Mouse (Mus musculus) midbrain, embryonic 12.5 days (tissue): ENCODE data around the gene Accs. TPM values are rescaled to one million over a fixed set of nuclear protein-coding genes. Genes with fewer than 3 reads are reported as not detected.

ENCODE experiments used
- ATAC-seq: fragments of 200-750 bp; cut with Nextera tagmentation; 2 replicates; pipeline ENCODE4 v1.8.0; 2017; ENCODE audit warnings: low read depth, moderate TSS enrichment, moderate library complexity; ENCODE audit not compliant: low FRiP score
- H3K27ac ChIP-seq: fragments of 300-500 bp; sonication (generic); replicated peaks from 2 replicates; pipeline ENCODE4 v1.5.1; 2016; ENCODE audit warnings: mild to moderate bottlenecking
- H3K27me3 ChIP-seq: fragments of 300-500 bp; sonication (generic); 2 replicates; pipeline ENCODE4 v1.6.1; 2016; ENCODE audit warnings: mild to moderate bottlenecking
- H3K36me3 ChIP-seq: fragments of 300-500 bp; sonication (generic); 2 replicates; pipeline ENCODE4 v1.6.1; 2016
- H3K4me1 ChIP-seq: fragments of 300-500 bp; sonication (generic); 2 replicates; pipeline ENCODE4 v1.6.1; 2016
- H3K4me2 ChIP-seq: fragments of 300-500 bp; sonication (generic); replicated peaks from 2 replicates; pipeline ENCODE4 v1.6.1; 2016; ENCODE audit warnings: mild to moderate bottlenecking, moderate library complexity
- H3K4me3 ChIP-seq: fragments of 300-500 bp; sonication (generic); 2 replicates; pipeline ENCODE4 v1.5.1; 2016; ENCODE audit warnings: mild to moderate bottlenecking
- H3K9ac ChIP-seq: fragments of 300-500 bp; sonication (generic); replicated peaks from 2 replicates; pipeline ENCODE4 v1.6.1; 2016; ENCODE audit warnings: mild to moderate bottlenecking, moderate library complexity
- H3K9me3 ChIP-seq: fragments of 300-500 bp; sonication (generic); 2 replicates; pipeline ENCODE4 v1.6.1; 2016; ENCODE audit warnings: mild to moderate bottlenecking
- WGBS: fragments of 180-500 bp; shearing (Covaris S2); methylation state at CpG from one replicate; pipeline ENCODE4 v1.1.7; 2016; 5-methylcytosine and 5-hydroxymethylcytosine counted together
- polyA plus RNA-seq: library from polyadenylated mRNA; unstranded; fragments of >200 nt; fragmentation: Nextera tagmentation; extraction: Ambion mirVana; gene quantifications from 2 replicates; pipeline ENCODE4 v1.2.1, GENCODE M21; 2016

Accs gene
- polyA plus RNA-seq, 1 experiment from 2014 or later = 9.1 TPM

GRCm38 (mm10) chr2:93786175-93786574 is 63.6 kb downstream of the Accs start:
- H3K27ac ChIP-seq = no peak overlapping the region
- H3K36me3 ChIP-seq = peaks cover 22% of the 10 kb centered on the region; the same call in 1 of the 2 replicates
- no peaks in the 10 kb centered on the region for H3K27me3 ChIP-seq
- 47% methylated on average over 4 of the region's 4 CpGs for WGBS
- H3K4me3 ChIP-seq = no peak overlapping the region
- H3K9ac ChIP-seq = no peak overlapping the region
- H3K4me2 ChIP-seq = no peak overlapping the region
- no peaks in the 10 kb centered on the region for H3K9me3 ChIP-seq
- ATAC-seq = 0 out of 2 replicates have a peak, but pooled peaks have one; percentile 34
- peaks cover 20% of the 10 kb centered on the region for H3K4me1 ChIP-seq

GRCm38 (mm10) chr2:93785432-93785798 is 64.3 kb downstream of the Accs start:
- Histone ChIP-seq H3K36me3 (peaks cover 17% of the 10 kb centered on the region; the same call in 1 of the 2 replicates), H3K27ac (no peak overlapping the region), H3K27me3 (no peaks in the 10 kb centered on the region), H3K9me3 (no peaks in the 10 kb centered on the region), H3K9ac (no peak overlapping the region), H3K4me2 (no peak overlapping the region), H3K4me3 (no peak overlapping the region), H3K4me1 (peaks cover 20% of the 10 kb centered on the region)
- 36% methylated on average over 2 of the region's 2 CpGs for WGBS
- ATAC-seq = no peak

GRCm38 (mm10) chr2:93784721-93785431 is 64.9 kb downstream of the Accs start:
- Histone ChIP-seq H3K27me3 (no peaks in the 10 kb centered on the region), H3K4me3 (no peak overlapping the region), H3K9me3 (no peaks in the 10 kb centered on the region), H3K4me2 (no peak overlapping the region), H3K27ac (no peak overlapping the region), H3K9ac (no peak overlapping the region), H3K36me3 (peaks cover 13% of the 10 kb centered on the region; the same call in 1 of the 2 replicates), H3K4me1 (peaks cover 22% of the 10 kb centered on the region)
- ATAC-seq = 0 out of 2 replicates have a peak, but pooled peaks have one; percentile 41
- 20% methylated on average over 12 of the region's 12 CpGs for WGBS

DNA sequence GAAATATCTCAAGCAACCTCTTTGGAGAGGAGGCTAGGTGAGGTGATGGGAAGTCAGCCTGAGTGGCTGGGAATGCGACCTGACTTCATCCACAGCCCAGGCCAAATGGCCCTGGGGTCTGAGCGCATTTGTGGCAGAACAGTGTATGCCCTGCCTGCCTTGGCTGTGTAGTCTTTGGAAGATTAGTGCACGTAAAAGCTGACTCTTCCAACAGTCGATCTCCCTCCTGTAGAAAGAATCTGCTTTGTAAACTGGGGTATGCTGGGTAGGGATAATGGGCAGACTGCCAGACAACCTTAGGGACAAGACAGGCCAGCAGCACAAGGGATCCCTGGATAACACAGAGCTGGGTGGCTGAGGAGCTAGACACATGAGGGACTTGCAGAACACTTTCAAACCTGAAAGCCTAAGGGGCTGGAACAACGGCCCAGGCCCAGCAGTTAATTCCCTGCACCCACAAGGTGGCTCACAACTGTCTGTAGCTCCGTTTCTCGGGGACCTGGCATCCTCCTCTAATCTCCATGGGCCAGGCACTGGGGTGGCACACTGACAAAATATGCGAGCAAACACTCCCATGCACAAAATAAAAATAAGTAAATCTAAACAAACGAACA is 65.7 kb downstream of the Accs start:
- H3K27ac ChIP-seq = no peak overlapping the region
- H3K27me3 ChIP-seq = no peaks in the 10 kb centered on the region
- 74% methylated on average over 9 of the region's 9 CpGs for WGBS
- H3K4me3 ChIP-seq = no peak overlapping the region
- H3K9me3 ChIP-seq = no peaks in the 10 kb centered on the region
- no peak overlapping the region for H3K9ac ChIP-seq
- H3K36me3 ChIP-seq = 0 out of 2 replicates have a peak, but pooled peaks cover 5% of the 10 kb centered on the region
- ATAC-seq = no peak
- no peak overlapping the region for H3K4me2 ChIP-seq
- H3K4me1 ChIP-seq = peaks cover 31% of the 10 kb centered on the region

Other genes starting within 250 kb of the Accs start
- gene Alx4, start 207.6 kb downstream of the Accs start, polyA plus RNA-seq = 4.2 and 5.7 TPM in 2 replicates
- gene Ext2, start 27.4 kb downstream of the Accs start, polyA plus RNA-seq = 74.6 and 75.3 TPM in 2 replicates
- 0.31 and 0.63 TPM in 2 replicates for gene Accsl, start 19.2 kb upstream of the Accs start, polyA plus RNA-seq
- 4.2 and 5.2 TPM in 2 replicates for gene Gm13889, start 107.3 kb upstream of the Accs start, polyA plus RNA-seq
- gene Gm27027, start 146.4 kb upstream of the Accs start, polyA plus RNA-seq = not detected in 2 replicates
- 50.1 and 55.8 TPM in 2 replicates for gene Alkbh3, start 160.9 kb upstream of the Accs start, polyA plus RNA-seq